In the genomic region with DNA sequence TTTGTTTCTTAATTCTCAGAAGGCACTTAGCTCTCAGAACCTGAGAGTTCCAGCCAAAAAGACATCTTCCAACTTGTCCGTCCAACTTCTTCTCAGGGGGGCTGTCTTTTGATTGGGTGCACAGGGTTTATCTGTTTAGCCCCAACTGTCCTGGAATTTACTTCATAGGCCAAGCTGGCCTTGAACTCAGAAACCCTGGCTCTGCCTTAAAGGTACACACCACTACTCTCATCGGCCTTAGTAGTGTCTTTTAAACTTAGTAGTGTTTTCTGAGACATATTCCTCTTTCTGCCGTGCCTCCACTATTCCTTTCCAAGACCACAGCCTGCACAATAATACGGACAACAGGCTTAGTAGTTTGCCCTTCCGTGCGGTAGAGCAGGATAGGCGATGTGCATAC, we compare ENCODE assay signal across 1 mouse cellular context.
TF ChIP-seq lines count a peak whose summit lies in the region.

No protein-coding gene starts in this region.

TF ChIP-seq in myocyte, 11 proteins besides CTCF, POLR2A, EP300 and RAD21 (continued from another document):
- TF ChIP-seq E2F4 (IDR thresholded peaks at IDR 0.05; ENCODE audit: insufficient read depth): no peak
- no peak for TF ChIP-seq TCF3 (IDR thresholded peaks at IDR 0.05; ENCODE audit: insufficient read length, low read depth)
- TF ChIP-seq MYOD1 (IDR thresholded peaks at IDR 0.05; ENCODE audit: control insufficient read depth in 1 of 3, insufficient read length in 2 of 3, low read depth in 2 of 3): no peak
- no peak for TF ChIP-seq POLR2AphosphoS2 (IDR thresholded peaks at IDR 0.05; ENCODE audit: insufficient read length, low read depth)
- no peak for TF ChIP-seq TCF12 (IDR thresholded peaks at IDR 0.05; ENCODE audit: insufficient read depth, poor library complexity, severe bottlenecking)
- TF ChIP-seq MAX (IDR thresholded peaks at IDR 0.05; ENCODE audit: low read depth): no peak
- no peak for TF ChIP-seq CEBPB (IDR thresholded peaks at IDR 0.05; ENCODE audit: insufficient read depth, poor library complexity, severe bottlenecking)
- no peak for TF ChIP-seq SRF (IDR thresholded peaks at IDR 0.05; ENCODE audit: control insufficient read depth, insufficient read length, low read depth)
TF ChIP-seq in myocyte: peak in this region for 0.
